Mouse (Mus musculus) midbrain, embryonic 14.5 days (tissue): ENCODE measurements around the gene Atad1. TPM values are rescaled to one million over a fixed set of nuclear protein-coding genes. Genes with fewer than 3 reads are reported as not detected.
"Not testable (repeated sequence)": the region's sequence is repeated elsewhere in the genome, so short reads cannot be mapped to it uniquely, and the experiment has no call there.

Experiments
- ATAC-seq: fragments of 200-750 bp; cut with Nextera tagmentation; 2 replicates; pipeline ENCODE4 v1.8.0; 2017; ENCODE audit warnings: moderate number of reproducible peaks, moderate library complexity; ENCODE audit not compliant: low FRiP score, low TSS enrichment
- DNase-seq: peaks from one replicate; pipeline ENCODE4 v3.0.0-alpha.2; 2015
- H3K27ac ChIP-seq: fragments of 300-500 bp; sonication (generic); replicated peaks from 2 replicates; pipeline ENCODE4 v1.5.1; 2014; ENCODE audit warnings: mild to moderate bottlenecking, low read depth, low read length, moderate library complexity
- H3K27me3 ChIP-seq: fragments of 300-500 bp; sonication (generic); 2 replicates; pipeline ENCODE4 v1.6.1; 2014; ENCODE audit warnings: low read length, control low read depth, mixed read lengths; ENCODE audit not compliant: control insufficient read depth, insufficient read depth
- H3K36me3 ChIP-seq: fragments of 300-500 bp; sonication (generic); 2 replicates; pipeline ENCODE4 v1.6.1; 2014; ENCODE audit warnings: low read length, control low read depth; ENCODE audit not compliant: control insufficient read depth, insufficient read depth
- H3K4me1 ChIP-seq: fragments of 300-500 bp; sonication (generic); 2 replicates; pipeline ENCODE4 v1.6.1; 2014; ENCODE audit warnings: mild to moderate bottlenecking, antibody characterized with exemption, low read length, control low read depth; ENCODE audit not compliant: control insufficient read depth, insufficient read depth
- H3K4me2 ChIP-seq: fragments of 300-500 bp; sonication (generic); 2 replicates; pipeline ENCODE4 v1.6.1; 2014; ENCODE audit warnings: mild to moderate bottlenecking, low read length, moderate library complexity
- H3K4me3 ChIP-seq: fragments of 300-500 bp; sonication (generic); replicated peaks from 2 replicates; pipeline ENCODE4 v1.5.1; 2014; ENCODE audit warnings: low read depth, low read length
- H3K9ac ChIP-seq: fragments of 300-500 bp; sonication (generic); replicated peaks from 2 replicates; pipeline ENCODE4 v1.6.1; 2014; ENCODE audit warnings: mild to moderate bottlenecking, low read length, moderate library complexity
- H3K9me3 ChIP-seq: fragments of 300-500 bp; sonication (generic); 2 replicates; pipeline ENCODE4 v1.6.1; 2016; ENCODE audit warnings: low read length, control low read depth, mixed read lengths; ENCODE audit not compliant: control insufficient read depth
- WGBS: fragments of 180-500 bp; shearing (Covaris S2); extraction: QIAGEN DNeasy Blood & Tissue Kit; methylation state at CpG from one replicate; pipeline ENCODE4 v1.1.7; 2014; 5-methylcytosine and 5-hydroxymethylcytosine counted together
- polyA plus RNA-seq: library from polyadenylated mRNA; unstranded; fragments of >200 nt; fragmentation: Nextera tagmentation; extraction: Ambion mirVana; gene quantifications from 2 replicates; pipeline ENCODE4 v1.2.1, GENCODE M21; 2014

Atad1 gene
- polyA plus RNA-seq, 1 experiment from 2014 or later: 143 TPM

GRCm38 (mm10) chr19:32680894-32681293, 58.7 kb downstream of the Atad1 start:
- Histone ChIP-seq H3K4me3 (no peak overlapping the region), H3K27ac (no peak overlapping the region), H3K27me3 (no peaks in the 10 kb centered on the region), H3K4me1 (no peaks in the 10 kb centered on the region), H3K9ac (no peak overlapping the region), H3K36me3 (peaks cover 48% of the 10 kb centered on the region), H3K4me2 (no peak overlapping the region), H3K9me3 (no peaks in the 10 kb centered on the region)
- DNase-seq: no peak
- WGBS: 96% methylated on average over 2 of the region's 2 CpGs
- ATAC-seq: no peak

- Histone ChIP-seq H3K27ac (no peak overlapping the region), H3K27me3 (no peaks in the 10 kb centered on the region), H3K4me1 (no peaks in the 10 kb centered on the region), H3K9ac (no peak overlapping the region), H3K4me3 (no peak overlapping the region), H3K36me3 (peaks cover 39% of the 10 kb centered on the region), H3K4me2 (no peak overlapping the region), H3K9me3 (no peaks in the 10 kb centered on the region)
- WGBS: 95% methylated on average over 3 of the region's 3 CpGs
- ATAC-seq (no peak), DNase-seq (no peak)
These were observed 63.8 kb downstream of the Atad1 start for GRCm38 (mm10) chr19:32675766-32676165.

- ATAC-seq, H3K9me3 ChIP-seq, H3K4me2 ChIP-seq, H3K36me3 ChIP-seq, DNase-seq, H3K27ac ChIP-seq, H3K9ac ChIP-seq, H3K4me1 ChIP-seq, H3K27me3 ChIP-seq, H3K4me3 ChIP-seq: not testable (repeated sequence)
- 94% methylated on average over 1 of the region's 1 CpGs for WGBS
These were observed 71.8 kb downstream of the Atad1 start for GRCm38 (mm10) chr19:32667830-32668229.

- no peak for ATAC-seq
- WGBS: 91% methylated on average over 8 of the region's 8 CpGs
These were observed 74.3 kb downstream of the Atad1 start for GRCm38 (mm10) chr19:32665243-32665642.

GRCm38 (mm10) chr19:32662936-32663335, 76.7 kb downstream of the Atad1 start:
- H3K4me2 ChIP-seq: no peak overlapping the region
- H3K9me3 ChIP-seq: no peaks in the 10 kb centered on the region
- WGBS: 95% methylated on average over 6 of the region's 6 CpGs
- DNase-seq (no peak), ATAC-seq (no peak)
- H3K4me3 ChIP-seq: no peak overlapping the region
- no peaks in the 10 kb centered on the region for H3K4me1 ChIP-seq
- no peak overlapping the region for H3K27ac ChIP-seq
- H3K27me3 ChIP-seq: no peaks in the 10 kb centered on the region
- no peak overlapping the region for H3K9ac ChIP-seq
- peaks cover 3% of the 10 kb centered on the region; the same call in 1 of the 2 replicates for H3K36me3 ChIP-seq

More at GRCm38 (mm10) chr19:32665243-32665642, 74.3 kb downstream of the Atad1 start:
- DNase-seq: no peak
- peaks cover 3% of the 10 kb centered on the region; the same call in 1 of the 2 replicates for H3K36me3 ChIP-seq
- no peak overlapping the region for H3K27ac ChIP-seq
- H3K4me3 ChIP-seq: no peak overlapping the region
- no peaks in the 10 kb centered on the region for H3K4me1 ChIP-seq
- H3K9ac ChIP-seq: no peak overlapping the region
- no peaks in the 10 kb centered on the region for H3K9me3 ChIP-seq
- no peak overlapping the region for H3K4me2 ChIP-seq
- no peaks in the 10 kb centered on the region for H3K27me3 ChIP-seq

GRCm38 (mm10) chr19:32659346-32659745, 80.2 kb downstream of the Atad1 start:
- no peak overlapping the region for H3K4me2 ChIP-seq
- H3K9me3 ChIP-seq: no peaks in the 10 kb centered on the region
- no peak overlapping the region for H3K27ac ChIP-seq
- ATAC-seq (no peak), DNase-seq (no peak)
- peaks cover 3% of the 10 kb centered on the region; the same call in 1 of the 2 replicates for H3K36me3 ChIP-seq
- H3K9ac ChIP-seq: no peak overlapping the region
- H3K27me3 ChIP-seq: no peaks in the 10 kb centered on the region
- WGBS: 83% methylated on average over 5 of the region's 5 CpGs
- H3K4me1 ChIP-seq: no peaks in the 10 kb centered on the region
- H3K4me3 ChIP-seq: no peak overlapping the region

- Histone ChIP-seq H3K27ac (no peak overlapping the region), H3K9me3 (no peaks in the 10 kb centered on the region), H3K4me1 (no peaks in the 10 kb centered on the region), H3K36me3 (no peaks in the 10 kb centered on the region), H3K9ac (no peak overlapping the region), H3K27me3 (no peaks in the 10 kb centered on the region), H3K4me2 (no peak overlapping the region), H3K4me3 (no peak overlapping the region)
- DNase-seq (no peak), ATAC-seq (no peak)
- 91% methylated on average over 7 of the region's 7 CpGs for WGBS
These were observed 85.8 kb downstream of the Atad1 start for GRCm38 (mm10) chr19:32653630-32654362.

GRCm38 (mm10) chr19:32653122-32653521, 86.5 kb downstream of the Atad1 start:
- DNase-seq: no peak
- no peaks in the 10 kb centered on the region for H3K36me3 ChIP-seq
- H3K9ac ChIP-seq: no peak overlapping the region
- no peaks in the 10 kb centered on the region for H3K27me3 ChIP-seq
- no peak overlapping the region for H3K27ac ChIP-seq
- no peak overlapping the region for H3K4me2 ChIP-seq
- no peak overlapping the region for H3K4me3 ChIP-seq
- WGBS: 89% methylated on average over 5 of the region's 5 CpGs
- H3K9me3 ChIP-seq: no peaks in the 10 kb centered on the region
- H3K4me1 ChIP-seq: 0 out of 2 replicates have a peak, but pooled peaks cover 1% of the 10 kb centered on the region
- ATAC-seq: no peak

GRCm38 (mm10) chr19:32651046-32651445, 88.5 kb downstream of the Atad1 start:
- 0 out of 2 replicates have a peak, but pooled peaks cover 5% of the 10 kb centered on the region for H3K4me1 ChIP-seq
- no peak for ATAC-seq
- whole genome bisulfite sequencing: 86% methylated on average over 5 of the region's 5 CpGs

More at GRCm38 (mm10) chr19:32651046-32651445, 88.5 kb downstream of the Atad1 start:
- Histone ChIP-seq H3K9ac (no peak overlapping the region), H3K4me3 (no peak overlapping the region), H3K9me3 (no peaks in the 10 kb centered on the region), H3K27me3 (no peaks in the 10 kb centered on the region), H3K4me2 (no peak overlapping the region), H3K27ac (no peak overlapping the region), H3K36me3 (no peaks in the 10 kb centered on the region)
- no peak for DNase-seq
